Mouse (Mus musculus) lung, postnatal 0 days (tissue): Measurements from ENCODE around the gene Il20rb. TPM values are rescaled to one million over a fixed set of nuclear protein-coding genes. Genes with fewer than 3 reads are reported as not detected.
A peak's percentile ranks its signal among the peaks of the same experiment; 100 is the strongest.

Experiments
- ATAC-seq: fragments of 200-750 bp; cut with Nextera tagmentation; 2 replicates; pipeline ENCODE4 v1.8.0; 2017; ENCODE audit warnings: moderate library complexity
- DNase-seq: peaks from one replicate; pipeline ENCODE4 v3.0.0-alpha.2; 2016; ENCODE audit warnings: low spot score
- H3K27ac ChIP-seq: fragments of 300-500 bp; sonication (generic); 2 replicates; pipeline ENCODE4 v1.5.1; 2014; ENCODE audit warnings: antibody characterized with exemption, mild to moderate bottlenecking, low read length, mixed read lengths
- H3K27me3 ChIP-seq: fragments of 300-500 bp; sonication (generic); replicated peaks from 2 replicates; pipeline ENCODE4 v1.6.1; 2014; ENCODE audit warnings: low read length, mixed read lengths; ENCODE audit not compliant: insufficient read depth
- H3K36me3 ChIP-seq: fragments of 300-500 bp; sonication (generic); 2 replicates; pipeline ENCODE4 v1.6.1; 2014; ENCODE audit warnings: low read length, mixed read lengths; ENCODE audit not compliant: insufficient read depth
- H3K4me1 ChIP-seq: fragments of 300-500 bp; sonication (generic); 2 replicates; pipeline ENCODE4 v1.6.1; 2014; ENCODE audit warnings: antibody characterized with exemption, low read depth, low read length, mixed read lengths; ENCODE audit not compliant: insufficient read depth
- H3K4me2 ChIP-seq: fragments of 300-500 bp; sonication (generic); replicated peaks from 2 replicates; pipeline ENCODE4 v1.6.1; 2014; ENCODE audit warnings: low read depth, mild to moderate bottlenecking, low read length, moderate library complexity, mixed read lengths
- H3K4me3 ChIP-seq: fragments of 300-500 bp; sonication (generic); 2 replicates; pipeline ENCODE4 v1.5.1; 2014; ENCODE audit warnings: low read depth, low read length
- H3K9ac ChIP-seq: fragments of 300-500 bp; sonication (generic); replicated peaks from 2 replicates; pipeline ENCODE4 v1.6.1; 2014; ENCODE audit warnings: low read depth, mild to moderate bottlenecking
- H3K9me3 ChIP-seq: fragments of 300-500 bp; sonication (generic); 2 replicates; pipeline ENCODE4 v1.6.1; 2016; ENCODE audit warnings: low read length, mixed read lengths
- CTCF ChIP-seq: IDR thresholded peaks from 2 replicates; pipeline ENCODE4 v1.5.1; 2016; ENCODE audit warnings: antibody characterized with exemption, mild to moderate bottlenecking
- EP300 ChIP-seq: IDR thresholded peaks from 2 replicates; pipeline ENCODE4 v1.6.1; 2016; ENCODE audit warnings: antibody characterized with exemption, mild to moderate bottlenecking, control low read depth
- WGBS: fragments of 180-500 bp; shearing (Covaris S2); extraction: QIAGEN DNeasy Blood & Tissue Kit; methylation state at CpG from one replicate; pipeline ENCODE4 v1.1.7; 2014; 5-methylcytosine and 5-hydroxymethylcytosine counted together
- polyA plus RNA-seq: library from polyadenylated mRNA; unstranded; fragments of >200 nt; fragmentation: Nextera tagmentation; extraction: Ambion mirVana; gene quantifications from 2 replicates; pipeline ENCODE4 v1.2.1, GENCODE M21; 2015

The Il20rb gene
- polyA plus RNA-seq, 1 experiment from 2014 or later, result 2.2 TPM

DNA sequence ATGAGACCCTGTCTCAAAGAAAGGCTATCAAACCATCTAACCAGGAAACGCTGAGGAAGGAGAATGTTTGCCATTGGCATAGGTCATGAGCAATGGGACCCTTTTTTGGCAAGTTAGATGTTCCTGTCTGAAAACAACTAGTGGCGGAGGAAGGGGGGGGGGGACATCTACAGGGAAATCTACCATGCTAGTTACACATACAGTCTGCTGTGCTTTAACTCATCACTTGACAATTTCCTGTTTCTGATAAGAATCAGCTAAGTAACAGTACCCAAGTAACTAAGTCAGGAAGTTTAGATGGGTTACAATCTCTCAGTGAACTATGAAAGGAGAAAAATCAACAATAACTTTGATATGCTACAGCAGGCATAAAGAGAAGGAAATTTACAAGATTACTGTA is 35.4 kb upstream of the Il20rb start:
- Histone ChIP-seq H3K4me1 (no peaks in the 10 kb centered on the region; the same call in 1 of the 2 replicates), H3K4me3 (no peak overlapping the region), H3K4me2 (no peak overlapping the region), H3K27ac (no peak overlapping the region), H3K36me3 (no peaks in the 10 kb centered on the region), H3K27me3 (no peaks in the 10 kb centered on the region), H3K9ac (no peak overlapping the region), H3K9me3 (no peaks in the 10 kb centered on the region)
- DNase-seq, result no peak
- TF ChIP-seq EP300, result no peak
- no peak for TF ChIP-seq CTCF
- WGBS, result 56% methylated on average over 2 of the region's 2 CpGs
- no peak for ATAC-seq

DNA sequence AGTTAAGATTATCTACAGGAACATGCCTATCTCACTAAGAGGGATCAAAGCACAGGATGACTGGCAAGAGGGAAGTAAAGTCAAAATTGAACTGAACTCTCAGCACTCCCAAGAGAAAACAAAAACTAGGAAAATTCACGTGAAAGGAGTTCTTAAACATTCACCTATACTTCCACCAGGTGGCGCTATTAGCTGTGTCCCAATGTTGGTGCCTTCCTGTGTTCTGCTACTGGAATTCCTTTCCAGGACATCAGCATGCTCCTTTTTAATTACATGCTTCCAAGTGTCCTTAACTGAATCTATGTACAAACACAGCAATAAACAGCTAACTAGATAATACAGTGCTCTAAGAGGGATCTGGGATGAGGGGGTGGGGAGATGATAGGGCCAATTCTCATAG is 34.0 kb upstream of the Il20rb start:
- DNase-seq (peak; percentile 89), ATAC-seq (peak; percentile 33; the same call in 1 of the 2 replicates)
- Histone ChIP-seq H3K27me3 (no peaks in the 10 kb centered on the region), H3K27ac (no peak overlapping the region), H3K4me3 (no peak overlapping the region), H3K36me3 (no peaks in the 10 kb centered on the region), H3K9me3 (no peaks in the 10 kb centered on the region), H3K4me2 (no peak overlapping the region), H3K9ac (no peak overlapping the region), H3K4me1 (no peaks in the 10 kb centered on the region; the same call in 1 of the 2 replicates)
- 6% methylated on average over 2 of the region's 2 CpGs for WGBS
- TF ChIP-seq CTCF (peak; percentile 90), EP300 (no peak)

DNA sequence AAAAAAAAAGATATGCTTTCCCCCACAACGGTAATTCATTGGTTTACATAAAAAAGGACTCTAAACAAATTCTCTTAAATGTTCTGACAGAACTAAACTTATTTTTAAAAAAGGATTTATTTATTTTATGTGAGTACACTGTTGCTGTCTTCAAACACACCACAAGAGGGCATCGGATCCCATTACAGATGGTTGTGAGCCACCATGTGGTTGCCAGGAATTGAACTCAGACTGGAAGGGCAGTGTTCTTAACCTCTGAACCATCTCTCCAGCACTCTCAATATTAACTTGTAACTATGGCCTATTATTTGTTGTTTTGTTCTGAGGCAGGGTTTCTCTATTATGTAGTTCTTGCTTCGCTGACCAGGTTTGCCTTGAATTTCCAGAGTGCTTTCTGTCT is 33.4 kb upstream of the Il20rb start:
- Histone ChIP-seq H3K27ac (no peak overlapping the region), H3K9ac (no peak overlapping the region), H3K9me3 (no peaks in the 10 kb centered on the region), H3K36me3 (no peaks in the 10 kb centered on the region), H3K4me2 (no peak overlapping the region), H3K4me1 (no peaks in the 10 kb centered on the region; the same call in 1 of the 2 replicates), H3K4me3 (no peak overlapping the region), H3K27me3 (no peaks in the 10 kb centered on the region)
- ATAC-seq (no peak), DNase-seq (no peak)
- TF ChIP-seq CTCF (peak; percentile 54), EP300 (0 out of 2 replicates have a peak, but pooled peaks have one; percentile 7)
- WGBS, result 97% methylated on average over 3 of the region's 3 CpGs

DNA sequence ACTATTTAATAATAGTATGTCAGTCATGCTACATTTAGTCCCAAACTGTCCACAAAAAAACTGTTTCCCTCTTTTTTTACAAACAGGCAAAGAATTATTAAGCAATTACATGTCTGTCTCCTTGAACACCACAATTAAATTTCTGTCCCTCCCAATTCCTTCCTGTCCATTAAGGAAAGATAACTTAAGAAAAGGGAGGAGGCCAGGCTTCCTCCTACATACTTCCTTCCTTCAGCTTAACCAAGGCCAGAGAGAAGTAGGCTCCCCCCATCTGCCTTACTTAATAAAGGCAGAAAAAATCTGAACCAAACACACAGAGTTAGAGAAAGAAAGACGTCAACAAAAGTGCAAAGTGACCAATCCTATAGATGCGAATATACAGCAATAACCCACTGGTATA is 21.0 kb upstream of the Il20rb start:
- no peaks in the 10 kb centered on the region for H3K36me3 ChIP-seq
- no peak for ATAC-seq
- H3K4me3 ChIP-seq, result no peak overlapping the region
- no peak overlapping the region; the same call in none of the 2 replicates for H3K27ac ChIP-seq
- 67% methylated on average over 2 of the region's 2 CpGs for WGBS
- DNase-seq, result peak; percentile 57
- no peaks in the 10 kb centered on the region for H3K4me1 ChIP-seq
- H3K27me3 ChIP-seq, result no peaks in the 10 kb centered on the region
- no peak overlapping the region for H3K4me2 ChIP-seq
- TF ChIP-seq EP300 (peak; percentile 77), CTCF (no peak)
- H3K9me3 ChIP-seq, result no peaks in the 10 kb centered on the region
- H3K9ac ChIP-seq, result no peak overlapping the region

DNA sequence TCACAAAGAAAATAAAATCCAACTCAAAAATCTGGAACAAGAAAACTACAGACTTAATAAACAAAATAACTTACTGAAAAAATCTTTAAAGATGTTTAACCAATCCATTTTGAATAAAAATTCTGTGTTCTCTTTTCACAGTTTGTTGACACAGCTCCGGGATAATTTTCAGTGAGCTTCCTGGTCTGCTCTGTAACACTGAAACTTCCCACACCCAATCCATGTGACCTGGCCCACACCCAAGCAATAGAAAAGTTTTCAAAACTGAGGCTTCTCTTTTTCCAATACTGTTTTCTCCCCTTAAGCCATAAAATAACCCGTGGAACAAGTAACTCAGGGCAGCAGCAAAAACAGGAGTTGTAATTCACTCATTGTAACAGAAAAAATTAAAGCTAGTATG is 20.1 kb upstream of the Il20rb start:
- Histone ChIP-seq H3K4me3 (peak overlapping the region; percentile 9; the same call in 1 of the 2 replicates), H3K27ac (peak overlapping the region; percentile 27), H3K4me1 (no peaks in the 10 kb centered on the region), H3K4me2 (0 out of 2 replicates have a peak overlapping the region, but pooled peaks have one; percentile 1), H3K36me3 (no peaks in the 10 kb centered on the region), H3K9me3 (no peaks in the 10 kb centered on the region), H3K27me3 (no peaks in the 10 kb centered on the region), H3K9ac (no peak overlapping the region)
- TF ChIP-seq EP300, result no peak; the same call in 1 of the 2 replicates
- no peak for TF ChIP-seq CTCF
- ATAC-seq, result no peak; the same call in 1 of the 2 replicates
- 15% methylated on average over 2 of the region's 2 CpGs for WGBS
- peak; percentile 77 for DNase-seq

DNA sequence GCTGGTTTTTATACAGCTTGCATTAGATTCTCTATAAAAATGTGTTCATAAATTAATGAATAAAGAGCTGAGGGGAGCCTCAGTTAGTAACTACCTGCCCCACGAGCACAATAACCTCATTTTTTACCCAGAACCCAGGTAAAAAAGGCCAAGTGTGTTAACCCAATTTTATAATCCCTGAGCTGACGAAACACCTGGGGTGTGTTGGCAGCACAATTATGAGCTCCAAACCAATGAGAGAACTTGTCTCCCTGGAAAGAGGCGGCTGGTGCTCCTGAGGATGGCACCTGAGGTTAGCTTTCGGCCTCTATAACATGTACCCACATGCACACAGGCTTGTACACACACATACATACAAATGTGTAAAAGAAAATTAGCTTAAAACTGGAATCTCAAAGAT is 18.9 kb upstream of the Il20rb start:
- DNase-seq (no peak), ATAC-seq (no peak)
- Histone ChIP-seq H3K9ac (no peak overlapping the region; the same call in 1 of the 2 replicates), H3K4me1 (no peaks in the 10 kb centered on the region), H3K36me3 (no peaks in the 10 kb centered on the region), H3K4me2 (peak overlapping the region; percentile 31), H3K27ac (peak overlapping the region; percentile 27; the same call in 1 of the 2 replicates), H3K9me3 (no peaks in the 10 kb centered on the region), H3K4me3 (peak overlapping the region; percentile 9), H3K27me3 (no peaks in the 10 kb centered on the region)
- WGBS, result 88% methylated on average over 4 of the region's 4 CpGs
- TF ChIP-seq EP300 (no peak), CTCF (no peak)
